Mouse (Mus musculus) neural tube, embryonic 15.5 days (tissue): ENCODE data around the gene Stra6. TPM values are rescaled to one million over a fixed set of nuclear protein-coding genes. Genes with fewer than 3 reads are reported as not detected.

Source experiments
- ATAC-seq: fragments of 200-750 bp; cut with Nextera tagmentation; 2 replicates; pipeline ENCODE4 v1.8.0; 2017; ENCODE audit warnings: mild to moderate bottlenecking, moderate TSS enrichment, moderate library complexity; ENCODE audit not compliant: low FRiP score
- H3K27ac ChIP-seq: fragments of 300-500 bp; sonication (generic); replicated peaks from 2 replicates; pipeline ENCODE4 v1.5.1; 2015; ENCODE audit warnings: mild to moderate bottlenecking, inconsistent platforms
- H3K27me3 ChIP-seq: fragments of 300-500 bp; sonication (generic); replicated peaks from 2 replicates; pipeline ENCODE4 v1.6.1; 2015; ENCODE audit warnings: inconsistent platforms
- H3K36me3 ChIP-seq: fragments of 300-500 bp; sonication (generic); 2 replicates; pipeline ENCODE4 v1.6.1; 2015; ENCODE audit warnings: inconsistent platforms
- H3K4me1 ChIP-seq: fragments of 300-500 bp; sonication (generic); 2 replicates; pipeline ENCODE4 v1.6.1; 2015; ENCODE audit warnings: inconsistent platforms
- H3K4me2 ChIP-seq: fragments of 300-500 bp; sonication (generic); 2 replicates; pipeline ENCODE4 v1.6.1; 2015; ENCODE audit warnings: inconsistent platforms, mild to moderate bottlenecking, moderate library complexity
- H3K4me3 ChIP-seq: fragments of 300-500 bp; sonication (generic); replicated peaks from 2 replicates; pipeline ENCODE4 v1.5.1; 2015; ENCODE audit warnings: mild to moderate bottlenecking, inconsistent platforms
- H3K9ac ChIP-seq: fragments of 300-500 bp; sonication (generic); replicated peaks from 2 replicates; pipeline ENCODE4 v1.6.1; 2015; ENCODE audit warnings: mild to moderate bottlenecking, inconsistent platforms
- H3K9me3 ChIP-seq: fragments of 300-500 bp; sonication (generic); replicated peaks from 2 replicates; pipeline ENCODE4 v1.6.1; 2016; ENCODE audit warnings: inconsistent platforms
- WGBS: fragments of 180-500 bp; shearing (Covaris S2); methylation state at CpG from one replicate; pipeline ENCODE4 v1.1.7; 2015; ENCODE audit warnings: mixed read lengths; 5-methylcytosine and 5-hydroxymethylcytosine counted together
- polyA plus RNA-seq: library from polyadenylated mRNA; unstranded; fragments of >200 nt; fragmentation: Nextera tagmentation; extraction: Ambion mirVana; gene quantifications from 2 replicates; pipeline ENCODE4 v1.2.1, GENCODE M21; 2015

The Stra6 gene
- polyA plus RNA-seq, 1 experiment from 2014 or later = 21.5 TPM

GRCm38 (mm10) chr9:58114019-58114418, 50.4 kb downstream of the Stra6 start:
- Histone ChIP-seq H3K4me1 (peaks cover 59% of the 10 kb centered on the region), H3K27me3 (peaks cover 15% of the 10 kb centered on the region), H3K4me2 (peak overlapping the region; percentile 50; the same call in 1 of the 2 replicates), H3K36me3 (no peaks in the 10 kb centered on the region), H3K4me3 (no peak overlapping the region), H3K9ac (0 out of 2 replicates have a peak overlapping the region, but pooled peaks have one; percentile 34), H3K27ac (peak overlapping the region; percentile 35), H3K9me3 (no peaks in the 10 kb centered on the region)
- ATAC-seq = no peak
- WGBS = 6% methylated on average over 9 of the region's 9 CpGs

GRCm38 (mm10) chr9:58115297-58115925, 51.8 kb downstream of the Stra6 start:
- H3K4me3 ChIP-seq = no peak overlapping the region
- no peaks in the 10 kb centered on the region for H3K36me3 ChIP-seq
- H3K27me3 ChIP-seq = peaks cover 15% of the 10 kb centered on the region
- ATAC-seq = no peak
- WGBS = 14% methylated on average over 7 of the region's 7 CpGs
- H3K9me3 ChIP-seq = no peaks in the 10 kb centered on the region
- H3K4me1 ChIP-seq = peaks cover 59% of the 10 kb centered on the region
- no peak overlapping the region for H3K9ac ChIP-seq
- no peak overlapping the region for H3K4me2 ChIP-seq
- H3K27ac ChIP-seq = peak overlapping the region; percentile 35; the same call in 1 of the 2 replicates

GRCm38 (mm10) chr9:58116024-58116651, 52.5 kb downstream of the Stra6 start:
- Histone ChIP-seq H3K27ac (no peak overlapping the region), H3K4me2 (no peak overlapping the region), H3K27me3 (peaks cover 18% of the 10 kb centered on the region), H3K4me1 (peaks cover 52% of the 10 kb centered on the region), H3K9ac (no peak overlapping the region), H3K36me3 (no peaks in the 10 kb centered on the region), H3K9me3 (no peaks in the 10 kb centered on the region), H3K4me3 (no peak overlapping the region)
- no peak for ATAC-seq
- WGBS = 40% methylated on average over 7 of the region's 7 CpGs

GRCm38 (mm10) chr9:58118671-58119070, 55.1 kb downstream of the Stra6 start, which contains the start of gene Ccdc33:
Gene Ccdc33, minus strand, starts transcription at chr9:58118823.
- H3K27ac ChIP-seq = no peak within 1 kb of the TSS
- H3K36me3 ChIP-seq = no peaks in the 10 kb centered on the region
- H3K4me3 ChIP-seq = no peak within 1 kb of the TSS
- H3K9ac ChIP-seq = no peak within 1 kb of the TSS
- no peak within 1 kb of the TSS for H3K4me2 ChIP-seq
- H3K4me1 ChIP-seq = peaks cover 30% of the 10 kb centered on the region
- peaks cover 31% of the 10 kb centered on the region for H3K27me3 ChIP-seq
- H3K9me3 ChIP-seq = no peaks in the 10 kb centered on the region
- 41% methylated on average over 2 of the region's 2 CpGs for WGBS
- no peak for ATAC-seq

- H3K4me2 ChIP-seq = no peak overlapping the region
- WGBS = 61% methylated on average over 3 of the region's 3 CpGs
- H3K36me3 ChIP-seq = no peaks in the 10 kb centered on the region
- no peaks in the 10 kb centered on the region for H3K9me3 ChIP-seq
- H3K9ac ChIP-seq = no peak overlapping the region
- ATAC-seq = no peak
- no peak overlapping the region for H3K4me3 ChIP-seq
- H3K4me1 ChIP-seq = peaks cover 24% of the 10 kb centered on the region
- H3K27ac ChIP-seq = no peak overlapping the region
- H3K27me3 ChIP-seq = peaks cover 42% of the 10 kb centered on the region
These were observed 61.5 kb downstream of the Stra6 start for GRCm38 (mm10) chr9:58125085-58125484.

- no peak overlapping the region for H3K4me3 ChIP-seq
- peaks cover 49% of the 10 kb centered on the region for H3K27me3 ChIP-seq
- no peak for ATAC-seq
- peaks cover 24% of the 10 kb centered on the region for H3K4me1 ChIP-seq
- no peak overlapping the region for H3K4me2 ChIP-seq
- H3K9me3 ChIP-seq = no peaks in the 10 kb centered on the region
- H3K36me3 ChIP-seq = no peaks in the 10 kb centered on the region
- H3K27ac ChIP-seq = no peak overlapping the region
- 33% methylated on average over 4 of the region's 4 CpGs for WGBS
- H3K9ac ChIP-seq = no peak overlapping the region
These were observed 62.2 kb downstream of the Stra6 start for GRCm38 (mm10) chr9:58125811-58126210.

- Histone ChIP-seq H3K9ac (no peak overlapping the region), H3K27me3 (peaks cover 49% of the 10 kb centered on the region), H3K36me3 (no peaks in the 10 kb centered on the region), H3K4me2 (peak overlapping the region; percentile 22; the same call in 1 of the 2 replicates), H3K9me3 (no peaks in the 10 kb centered on the region), H3K4me3 (no peak overlapping the region), H3K4me1 (peaks cover 27% of the 10 kb centered on the region), H3K27ac (no peak overlapping the region)
- no peak for ATAC-seq
- 6% methylated on average over 13 of the region's 13 CpGs for WGBS
These were observed 65.4 kb downstream of the Stra6 start for GRCm38 (mm10) chr9:58128926-58129413.

- Histone ChIP-seq H3K9me3 (no peaks in the 10 kb centered on the region), H3K27ac (no peak overlapping the region), H3K4me2 (no peak overlapping the region), H3K4me1 (peaks cover 31% of the 10 kb centered on the region), H3K4me3 (no peak overlapping the region), H3K9ac (no peak overlapping the region), H3K27me3 (peaks cover 48% of the 10 kb centered on the region), H3K36me3 (no peaks in the 10 kb centered on the region)
- 20% methylated on average over 8 of the region's 8 CpGs for WGBS
- no peak for ATAC-seq
These were observed 65.9 kb downstream of the Stra6 start for GRCm38 (mm10) chr9:58129508-58129907.

GRCm38 (mm10) chr9:58130909-58131308, 67.3 kb downstream of the Stra6 start:
- Histone ChIP-seq H3K27me3 (peaks cover 46% of the 10 kb centered on the region), H3K9ac (no peak overlapping the region), H3K4me3 (no peak overlapping the region), H3K36me3 (no peaks in the 10 kb centered on the region), H3K27ac (no peak overlapping the region), H3K4me1 (peaks cover 38% of the 10 kb centered on the region), H3K9me3 (no peaks in the 10 kb centered on the region), H3K4me2 (no peak overlapping the region)
- no peak for ATAC-seq
- 60% methylated on average over 3 of the region's 3 CpGs for WGBS

GRCm38 (mm10) chr9:58131735-58132134, 68.1 kb downstream of the Stra6 start:
- Histone ChIP-seq H3K4me2 (no peak overlapping the region), H3K4me3 (no peak overlapping the region), H3K36me3 (no peaks in the 10 kb centered on the region), H3K9ac (no peak overlapping the region), H3K27ac (no peak overlapping the region), H3K4me1 (peaks cover 41% of the 10 kb centered on the region), H3K9me3 (no peaks in the 10 kb centered on the region), H3K27me3 (peaks cover 41% of the 10 kb centered on the region)
- WGBS = 71% methylated on average over 7 of the region's 7 CpGs
- no peak for ATAC-seq

GRCm38 (mm10) chr9:58133893-58134884, 70.6 kb downstream of the Stra6 start:
- Histone ChIP-seq H3K27ac (peak overlapping the region; percentile 6; the same call in 1 of the 2 replicates), H3K36me3 (no peaks in the 10 kb centered on the region), H3K4me2 (peak overlapping the region; percentile 11), H3K9me3 (no peaks in the 10 kb centered on the region), H3K4me1 (peaks cover 32% of the 10 kb centered on the region), H3K27me3 (peaks cover 40% of the 10 kb centered on the region), H3K9ac (no peak overlapping the region), H3K4me3 (no peak overlapping the region)
- 0 out of 2 replicates have a peak, but pooled peaks have one; percentile 53 for ATAC-seq
- WGBS = 9% methylated on average over 17 of the region's 17 CpGs
